16 mouse cellular contexts compared by ENCODE assay signal in the genomic region with DNA sequence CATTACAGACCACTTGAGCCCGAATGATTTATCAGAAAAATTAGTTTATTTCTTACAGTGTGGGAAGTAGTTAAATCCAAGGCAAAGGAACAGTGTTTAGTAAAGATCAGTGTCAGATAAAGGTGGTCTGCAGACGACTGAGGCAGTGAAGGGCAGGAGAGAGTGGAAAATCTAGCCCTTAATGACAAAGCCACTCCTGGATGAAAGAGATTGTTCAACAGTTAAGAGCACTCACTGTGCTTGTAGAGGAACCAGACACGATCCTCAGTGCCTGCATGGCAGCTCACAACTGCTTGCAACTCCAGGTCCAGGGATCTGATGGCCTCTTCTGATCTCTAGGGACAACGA.
DNase-seq lines count a peak whose midpoint lies in the region; ATAC-seq and TF ChIP-seq lines count a peak whose summit lies in the region.
"Had no signal": no experiment of that assay in that cellular context is flagged by ENCODE, and none has a peak within 500 bp of the region (broad histone marks: within the 10 kb centered on the region; RNA-seq: fewer than 3 reads in every experiment).

No protein-coding gene starts in this region.

- no peak overlapping the region for H3K4me3 ChIP-seq in kidney, embryonic 16.5 days (ENCODE audit: low read length)
- H3K4me3 ChIP-seq in kidney, adult 2 months (ENCODE audit: insufficient read depth, low read depth, low read length), result no peak overlapping the region
- H3K4me3 ChIP-seq in forebrain, embryonic 14.5 days (ENCODE audit: low read depth, low read length), result no peak overlapping the region
- H3K4me3 ChIP-seq in midbrain, embryonic 14.5 days (replicated peaks; ENCODE audit: low read depth, low read length), result no peak overlapping the region
- H3K4me3 ChIP-seq: erythroblast, embryonic 14.5 days; heart, embryonic 10.5 days; limb, embryonic 12.5 days; liver, embryonic 13.5 days had no signal

- H3K9me3 ChIP-seq in kidney, embryonic 16.5 days (ENCODE audit: low read length), result no peaks in the 10 kb centered on the region
- H3K9me3 ChIP-seq in forebrain, embryonic 14.5 days (replicated peaks; ENCODE audit: control insufficient read depth, low read length), result no peaks in the 10 kb centered on the region
- H3K9me3 ChIP-seq in midbrain, embryonic 14.5 days (ENCODE audit: control insufficient read depth, low read length), result no peaks in the 10 kb centered on the region
- H3K9me3 ChIP-seq: heart, embryonic 10.5 days; limb, embryonic 12.5 days; liver, embryonic 13.5 days had no signal

- no peaks in the 10 kb centered on the region for H3K27me3 ChIP-seq in kidney, embryonic 16.5 days (ENCODE audit: insufficient read depth, low read length)
- H3K27me3 ChIP-seq in kidney, adult 2 months (replicated peaks; ENCODE audit: control insufficient read depth, insufficient read depth, low read length), result no peaks in the 10 kb centered on the region
- H3K27me3 ChIP-seq in forebrain, embryonic 14.5 days (replicated peaks; ENCODE audit: control insufficient read depth, insufficient read depth, low read length), result no peaks in the 10 kb centered on the region
- no peaks in the 10 kb centered on the region for H3K27me3 ChIP-seq in midbrain, embryonic 14.5 days (ENCODE audit: control insufficient read depth, insufficient read depth, low read length)
- H3K27me3 ChIP-seq: limb, embryonic 12.5 days; liver, embryonic 13.5 days had no signal

- 0 out of 2 replicates have a peak, but pooled peaks cover 6% of the 10 kb centered on the region for H3K4me1 ChIP-seq in kidney, embryonic 16.5 days (ENCODE audit: insufficient read depth, low read length)
- no peaks in the 10 kb centered on the region for H3K4me1 ChIP-seq in kidney, adult 2 months (ENCODE audit: control insufficient read depth, insufficient read depth, low read length)
- peaks cover 5% of the 10 kb centered on the region; the same call in 1 of the 2 replicates for H3K4me1 ChIP-seq in forebrain, embryonic 14.5 days (ENCODE audit: control insufficient read depth, insufficient read depth, low read length)
- H3K4me1 ChIP-seq in midbrain, embryonic 14.5 days (ENCODE audit: control insufficient read depth, insufficient read depth, low read length), result no peaks in the 10 kb centered on the region
- H3K4me1 ChIP-seq: heart, embryonic 10.5 days; liver, embryonic 13.5 days had no signal

- no peak for DNase-seq in kidney, adult 2 months
- DNase-seq in brain, embryonic 14.5 days (ENCODE audit: low read depth), result peak; percentile 67
- DNase-seq in forebrain, embryonic 14.5 days (ENCODE audit: low spot score), result no peak
- no peak for DNase-seq in midbrain, embryonic 14.5 days
- DNase-seq in ovary, adult 18-20 months (ENCODE audit: low spot score), result no peak
- DNase-seq in testis, postnatal 14 days (ENCODE audit: low spot score), result no peak
- DNase-seq: gastrocnemius, postnatal 25 days; heart, postnatal 10 days; layer of hippocampus, adult 9-11 months; liver, embryonic 13.5 days; thymus, adult 18-20 months had no signal

- H3K27ac ChIP-seq in kidney, embryonic 16.5 days (ENCODE audit: low read length), result no peak overlapping the region
- H3K27ac ChIP-seq in kidney, adult 2 months (ENCODE audit: insufficient read depth, low read depth, low read length), result no peak overlapping the region
- H3K27ac ChIP-seq in forebrain, embryonic 14.5 days (ENCODE audit: low read depth, low read length), result peak overlapping the region; percentile 63; the same call in 1 of the 2 replicates
- no peak overlapping the region for H3K27ac ChIP-seq in midbrain, embryonic 14.5 days (replicated peaks; ENCODE audit: low read depth, low read length)
- H3K27ac ChIP-seq: heart, embryonic 10.5 days; limb, embryonic 12.5 days; liver, embryonic 13.5 days had no signal

- H3K9ac ChIP-seq in kidney, embryonic 16.5 days (replicated peaks; ENCODE audit: low read length), result no peak overlapping the region
- no peak overlapping the region for H3K9ac ChIP-seq in forebrain, embryonic 14.5 days (ENCODE audit: low read length)
- no peak overlapping the region for H3K9ac ChIP-seq in midbrain, embryonic 14.5 days (replicated peaks; ENCODE audit: low read length)
- H3K9ac ChIP-seq: limb, embryonic 12.5 days; liver, embryonic 13.5 days had no signal

- no peak for TF ChIP-seq POLR2A in kidney, adult 2 months (IDR thresholded peaks at IDR 0.05; ENCODE audit: low read depth, low read length)
- no peak for TF ChIP-seq POLR2A in brain, embryonic 14.5 days (IDR thresholded peaks at IDR 0.05; ENCODE audit: borderline replicate concordance, extremely low read depth, insufficient read depth, insufficient read length, poor library complexity, severe bottlenecking)

- TF ChIP-seq CTCF in kidney, adult 2 months (conservative IDR thresholded peaks at IDR 0.05; ENCODE audit: insufficient read depth, insufficient read length, low read depth, low read length), result no peak
- TF ChIP-seq CTCF in brain, embryonic 14.5 days (IDR thresholded peaks at IDR 0.05; ENCODE audit: borderline replicate concordance, extremely low read depth, insufficient read depth, insufficient read length), result no peak

- H3K4me2 ChIP-seq in kidney, embryonic 16.5 days (replicated peaks; ENCODE audit: low read depth, low read length), result no peak overlapping the region
- H3K4me2 ChIP-seq in forebrain, embryonic 14.5 days (ENCODE audit: low read length), result no peak overlapping the region
- H3K4me2 ChIP-seq in midbrain, embryonic 14.5 days (ENCODE audit: low read length), result no peak overlapping the region
- H3K4me2 ChIP-seq: limb, embryonic 12.5 days; liver, embryonic 13.5 days had no signal

- ATAC-seq in kidney, embryonic 16.5 days (ENCODE audit: low FRiP score, low TSS enrichment), result peak; percentile 57; the same call in 1 of the 2 replicates
- ATAC-seq in forebrain, embryonic 14.5 days, result peak; percentile 61
- peak; percentile 54; the same call in 1 of the 2 replicates for ATAC-seq in midbrain, embryonic 14.5 days (ENCODE audit: low FRiP score, low TSS enrichment)
- ATAC-seq: lung, postnatal 0 days had no signal

- H3K36me3 ChIP-seq in kidney, embryonic 16.5 days (ENCODE audit: insufficient read depth, low read length), result no peaks in the 10 kb centered on the region
- no peaks in the 10 kb centered on the region for H3K36me3 ChIP-seq in kidney, adult 2 months (ENCODE audit: control insufficient read depth, insufficient read depth, low read length)
- no peaks in the 10 kb centered on the region for H3K36me3 ChIP-seq in forebrain, embryonic 14.5 days (ENCODE audit: control insufficient read depth, insufficient read depth, low read length)
- no peaks in the 10 kb centered on the region for H3K36me3 ChIP-seq in midbrain, embryonic 14.5 days (ENCODE audit: control insufficient read depth, insufficient read depth, low read length)
- H3K36me3 ChIP-seq: heart, embryonic 10.5 days; limb, embryonic 12.5 days; liver, embryonic 13.5 days had no signal

- WGBS in kidney, embryonic 16.5 days, result 26% methylated on average over 4 of the region's 4 CpGs
- WGBS in kidney, adult 2 months, result 31% methylated on average over 4 of the region's 4 CpGs
- WGBS in forebrain, embryonic 14.5 days, result 22% methylated on average over 4 of the region's 4 CpGs
- WGBS in midbrain, embryonic 14.5 days, result 32% methylated on average over 4 of the region's 4 CpGs
